9 mouse cellular contexts compared by ENCODE assay signal in the genomic region with DNA sequence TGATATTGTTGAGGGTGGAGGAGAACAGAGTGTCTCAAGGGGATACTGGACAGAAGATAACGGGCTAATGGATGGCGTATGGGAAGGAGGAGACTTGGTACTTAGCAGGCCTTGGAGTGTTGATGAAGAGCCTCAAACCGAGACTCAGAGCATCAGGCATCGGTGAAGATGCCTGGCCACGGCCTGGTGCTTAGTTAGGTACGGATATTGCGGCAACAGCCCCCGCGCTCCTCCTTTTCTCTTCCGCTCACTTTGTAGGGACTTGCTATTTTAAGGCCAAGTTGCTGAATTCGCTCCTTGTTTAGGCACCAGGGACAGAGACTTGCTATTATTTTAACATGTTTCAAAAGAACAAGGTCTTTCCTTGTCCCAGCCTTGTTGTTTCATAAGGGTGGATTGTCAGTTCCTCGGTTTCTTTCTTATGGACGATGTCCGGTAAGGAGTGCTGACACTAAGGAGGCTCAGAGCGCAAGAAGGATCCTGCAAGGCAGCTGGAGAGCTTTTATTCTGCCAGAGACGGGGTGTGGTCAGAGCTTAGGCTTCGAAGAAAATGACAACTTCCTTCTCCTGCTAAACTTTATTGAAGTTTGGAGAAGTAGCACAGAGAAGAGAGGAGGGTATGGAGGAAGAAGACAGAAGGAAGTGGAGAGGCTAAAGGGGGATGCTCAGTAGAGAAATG. TPM values are rescaled to one million over a fixed set of nuclear protein-coding genes. Genes with fewer than 3 reads are reported as not detected.
DNase-seq lines count a peak whose midpoint lies in the region; ATAC-seq and TF ChIP-seq lines count a peak whose summit lies in the region.
"Had no signal": no experiment of that assay in that cellular context is flagged by ENCODE, and none has a peak within 500 bp of the region (broad histone marks: within the 10 kb centered on the region; RNA-seq: fewer than 3 reads in every experiment).

No protein-coding gene starts in this region.

- H3K4me1 ChIP-seq in kidney, postnatal 0 days (replicated peaks; ENCODE audit: insufficient read depth, low read length) = peaks cover 21% of the 10 kb centered on the region; the same call in 1 of the 2 replicates
- H3K4me1 ChIP-seq in embryonic facial prominence, embryonic 13.5 days = peaks cover 44% of the 10 kb centered on the region
- H3K4me1 ChIP-seq in hindbrain, embryonic 13.5 days (replicated peaks) = no peaks in the 10 kb centered on the region

- TF ChIP-seq CTCF in kidney, postnatal 0 days (IDR thresholded peaks at IDR 0.05; ENCODE audit: low read depth) = no peak

- H3K27ac ChIP-seq in kidney, postnatal 0 days = peak overlapping the region; percentile 90
- H3K27ac ChIP-seq in embryonic facial prominence, embryonic 13.5 days = peak overlapping the region; percentile 52
- H3K27ac ChIP-seq in hindbrain, embryonic 13.5 days = no peak overlapping the region

- no peak overlapping the region for H3K4me3 ChIP-seq in kidney, postnatal 0 days (replicated peaks; ENCODE audit: low read depth, low read length)
- no peak overlapping the region for H3K4me3 ChIP-seq in embryonic facial prominence, embryonic 13.5 days
- no peak overlapping the region for H3K4me3 ChIP-seq in hindbrain, embryonic 13.5 days

- WGBS in kidney, postnatal 0 days = 43% methylated on average over 17 of the region's 17 CpGs
- WGBS in embryonic facial prominence, embryonic 13.5 days = 34% methylated on average over 17 of the region's 17 CpGs
- WGBS in hindbrain, embryonic 13.5 days = 49% methylated on average over 17 of the region's 17 CpGs

- no peaks in the 10 kb centered on the region for H3K9me3 ChIP-seq in kidney, postnatal 0 days (replicated peaks; ENCODE audit: low read length)
- no peaks in the 10 kb centered on the region for H3K9me3 ChIP-seq in embryonic facial prominence, embryonic 13.5 days
- no peaks in the 10 kb centered on the region for H3K9me3 ChIP-seq in hindbrain, embryonic 13.5 days

- peak; percentile 86 for DNase-seq in kidney, postnatal 0 days (ENCODE audit: low spot score)
- DNase-seq in kidney, adult 18-20 months = no peak
- no peak for DNase-seq in thymus, adult 18-20 months
- DNase-seq in left cerebral cortex, adult 18-20 months (ENCODE audit: low spot score in 2 of 2) = no peak
- no peak for DNase-seq in spleen, postnatal 4 days (ENCODE audit: low spot score in 2 of 2)
- DNase-seq: thymus, postnatal 4 days had no signal

- H3K27me3 ChIP-seq in kidney, postnatal 0 days (ENCODE audit: insufficient read depth, low read length) = no peaks in the 10 kb centered on the region
- H3K27me3 ChIP-seq in embryonic facial prominence, embryonic 13.5 days = no peaks in the 10 kb centered on the region
- 0 out of 2 replicates have a peak, but pooled peaks cover 4% of the 10 kb centered on the region for H3K27me3 ChIP-seq in hindbrain, embryonic 13.5 days

- H3K9ac ChIP-seq in kidney, postnatal 0 days (ENCODE audit: low read depth, low read length) = peak overlapping the region; percentile 32; the same call in 1 of the 2 replicates
- no peak overlapping the region for H3K9ac ChIP-seq in embryonic facial prominence, embryonic 13.5 days
- no peak overlapping the region for H3K9ac ChIP-seq in hindbrain, embryonic 13.5 days

- no peaks in the 10 kb centered on the region for H3K36me3 ChIP-seq in kidney, postnatal 0 days (ENCODE audit: insufficient read depth, low read length)
- H3K36me3 ChIP-seq in embryonic facial prominence, embryonic 13.5 days = no peaks in the 10 kb centered on the region
- no peaks in the 10 kb centered on the region for H3K36me3 ChIP-seq in hindbrain, embryonic 13.5 days

- peak; percentile 30 for ATAC-seq in kidney, postnatal 0 days (replicated peaks; ENCODE audit: low FRiP score, low read depth)
- ATAC-seq in embryonic facial prominence, embryonic 13.5 days (ENCODE audit: insufficient number of reproducible peaks, insufficient read depth, low FRiP score, low TSS enrichment, low read depth) = no peak
- no peak for ATAC-seq in hindbrain, embryonic 13.5 days (ENCODE audit: low FRiP score)
- ATAC-seq in megakaryocyte, adult 5-6 weeks (ENCODE audit: poor library complexity, severe bottlenecking) = peak; percentile 90

- peak overlapping the region; percentile 25; the same call in 1 of the 2 replicates for H3K4me2 ChIP-seq in kidney, postnatal 0 days (ENCODE audit: low read length)
- H3K4me2 ChIP-seq in embryonic facial prominence, embryonic 13.5 days = peak overlapping the region; percentile 21
- peak overlapping the region; percentile 11; the same call in 1 of the 2 replicates for H3K4me2 ChIP-seq in hindbrain, embryonic 13.5 days

RNA-seq across cellular contexts. Expression of a gene that starts 16.9 kb away (rescaled TPM):
- polyA plus RNA-seq in kidney, postnatal 0 days (2015; fragmentation: Nextera tagmentation; extraction: Ambion mirVana) = 22.3 and 23.0 TPM in 2 replicates
- 42.6 and 43.4 TPM in 2 replicates for polyA plus RNA-seq in embryonic facial prominence, embryonic 13.5 days (2015; fragmentation: Nextera tagmentation; extraction: Ambion mirVana)
- polyA plus RNA-seq in hindbrain, embryonic 13.5 days (2015; fragmentation: Nextera tagmentation; extraction: Ambion mirVana) = 4.3 and 4.4 TPM in 2 replicates
- 0.22 and 1.3 TPM in 2 replicates for total RNA-seq in megakaryocyte, adult 5-6 weeks (2015)
- total RNA-seq in megakaryocyte, adult 5-6 weeks (2017) = 0.99 and 1.3 TPM in 2 replicates
- 1 to 10 TPM; 3.7 to 5.9 TPM for total RNA-seq in left cerebral cortex, adult 18-20 months (2021)

RNA-seq across cellular contexts. Expression of a gene that starts 53.3 kb away (rescaled TPM):
- polyA plus RNA-seq in kidney, postnatal 0 days (2015; fragmentation: Nextera tagmentation; extraction: Ambion mirVana) = 60.4 and 61.8 TPM in 2 replicates
- 60.6 and 67.0 TPM in 2 replicates for polyA plus RNA-seq in embryonic facial prominence, embryonic 13.5 days (2015; fragmentation: Nextera tagmentation; extraction: Ambion mirVana)
- 43.1 and 49.4 TPM in 2 replicates for polyA plus RNA-seq in hindbrain, embryonic 13.5 days (2015; fragmentation: Nextera tagmentation; extraction: Ambion mirVana)
- total RNA-seq in megakaryocyte, adult 5-6 weeks (2015) = 45.5 and 57.5 TPM in 2 replicates
- 50.6 and 51.9 TPM in 2 replicates for total RNA-seq in megakaryocyte, adult 5-6 weeks (2017)
- 10 to 100 TPM; 23.8 to 28.9 TPM for total RNA-seq in left cerebral cortex, adult 18-20 months (2021)

Comparison
In these comparisons a context has a peak if more than half of its experiments do, and no peak if none do; other contexts are left out.
1. ATAC-seq: peak in kidney, postnatal 0 days (single experiment) and megakaryocyte, adult 5-6 weeks (single experiment); none in embryonic facial prominence, embryonic 13.5 days (single experiment) and hindbrain, embryonic 13.5 days (single experiment).
2. Peak in every context shown above with its lines, with median percentiles within 50 percentile points of each other: H3K4me2 ChIP-seq.